Comparison of ENCODE assay signal across 8 mouse cellular contexts in the genomic region with DNA sequence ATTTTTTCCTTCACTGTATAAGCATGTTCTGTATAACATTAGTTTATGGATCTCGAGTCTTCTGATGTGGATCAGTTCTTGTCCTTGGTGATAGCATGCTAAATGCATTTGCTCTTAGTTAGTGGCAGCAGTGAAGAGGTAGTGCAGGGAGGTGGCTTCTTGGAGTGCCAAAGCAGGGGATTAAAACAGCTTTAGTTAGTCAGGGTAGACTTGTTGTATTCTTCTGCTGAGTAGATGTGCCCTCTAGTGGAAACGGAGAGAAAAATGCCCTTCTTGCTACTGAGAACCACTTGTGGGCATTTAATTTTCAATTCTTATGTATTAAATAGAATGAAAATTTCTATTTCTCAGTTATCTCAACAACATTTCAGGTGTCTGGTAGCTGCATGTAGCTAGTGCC. TPM values are rescaled to one million over a fixed set of nuclear protein-coding genes. Genes with fewer than 3 reads are reported as not detected.
DNase-seq lines count a peak whose midpoint lies in the region; ATAC-seq and TF ChIP-seq lines count a peak whose summit lies in the region.

No protein-coding gene starts in this region.

- H3K4me3 ChIP-seq in heart, postnatal 0 days (ENCODE audit: low read depth, low read length): no peak overlapping the region
- no peak overlapping the region for H3K4me3 ChIP-seq in lung, adult 2 months (replicated peaks; ENCODE audit: extremely low read depth, low read depth, low read length)

- H3K9ac ChIP-seq in heart, postnatal 0 days (replicated peaks; ENCODE audit: low read depth, low read length): no peak overlapping the region

- H3K4me1 ChIP-seq in heart, postnatal 0 days (ENCODE audit: control insufficient read depth, insufficient read depth): no peaks in the 10 kb centered on the region
- H3K4me1 ChIP-seq in lung, adult 2 months (ENCODE audit: control insufficient read depth, insufficient read depth, low read length): no peaks in the 10 kb centered on the region

- peak; percentile 56 for DNase-seq in heart, postnatal 0 days (ENCODE audit: low spot score)
- no peak for DNase-seq in heart, adult 11 months
- DNase-seq in lung, postnatal 10 days: peak; percentile 24
- no peak for DNase-seq in lung, adult 2 months
- DNase-seq in ZHBTc4 (ENCODE audit: low read depth, low spot score): peak; percentile 26
- no peak for DNase-seq in spleen, postnatal 4 days (ENCODE audit: low spot score in 2 of 2)
- DNase-seq in c-Kit-positive CD71-positive TER-119-positive erythroid progenitor cells, embryonic 14.5 days (ENCODE audit: low spot score): no peak

- no peak for TF ChIP-seq EP300 in heart, postnatal 0 days (IDR thresholded peaks at IDR 0.05; ENCODE audit: low read depth)

- H3K27me3 ChIP-seq in heart, postnatal 0 days (ENCODE audit: control insufficient read depth, insufficient read depth, low read length): no peaks in the 10 kb centered on the region

- TF ChIP-seq CTCF in heart, postnatal 0 days (IDR thresholded peaks at IDR 0.05; ENCODE audit: low read depth): peak; percentile 58
- no peak for TF ChIP-seq CTCF in lung, adult 2 months (IDR thresholded peaks at IDR 0.05; ENCODE audit: insufficient read depth, low read length)

- no peak overlapping the region for H3K27ac ChIP-seq in heart, postnatal 0 days (ENCODE audit: low read depth)

- no peaks in the 10 kb centered on the region for H3K9me3 ChIP-seq in heart, postnatal 0 days (replicated peaks; ENCODE audit: control insufficient read depth, low read length)

- no peak overlapping the region for H3K4me2 ChIP-seq in heart, postnatal 0 days (ENCODE audit: low read depth, low read length)

- 24% methylated on average over 2 of the region's 2 CpGs for WGBS in heart, postnatal 0 days
- 28% methylated on average over 2 of the region's 2 CpGs for WGBS in lung, adult 2 months

- no peak for ATAC-seq in heart, postnatal 0 days (ENCODE audit: insufficient read depth, low read depth)
- 0 out of 2 replicates have a peak, but pooled peaks have one; percentile 36 for ATAC-seq in neutrophil, adult 5-6 weeks (ENCODE audit: extremely low read depth, insufficient number of reproducible peaks, low FRiP score, poor library complexity, severe bottlenecking)

- no peak for TF ChIP-seq POLR2A in lung, adult 2 months (IDR thresholded peaks at IDR 0.05; ENCODE audit: borderline replicate concordance, extremely low read depth, low read depth, low read length)

- no peaks in the 10 kb centered on the region for H3K36me3 ChIP-seq in heart, postnatal 0 days (replicated peaks; ENCODE audit: control insufficient read depth, insufficient read depth, low read length)

RNA-seq across cellular contexts. Expression of a gene that starts 36.5 kb away (rescaled TPM):
- total RNA-seq in heart, postnatal 0 days (2014; rRNA removed; ENCODE audit: low replicate concordance): 6.0 TPM in 1 of 2 replicates, not detected in the other
- polyA plus RNA-seq in heart, postnatal 0 days (2015; fragmentation: Nextera tagmentation; extraction: Ambion mirVana): 3.0 TPM in 2 replicates
- polyA plus RNA-seq in lung, adult 2 months (2012; rRNA removed): 1.1 and 4.0 TPM in 2 replicates
- total RNA-seq in neutrophil, adult 5-6 weeks (2017): not detected in 2 replicates

RNA-seq across cellular contexts. Expression of a gene that starts 45.7 kb away (rescaled TPM):
- 0.58 and 1.3 TPM in 2 replicates for total RNA-seq in heart, postnatal 0 days (2014; rRNA removed; ENCODE audit: low replicate concordance)
- 0.65 and 1.7 TPM in 2 replicates for polyA plus RNA-seq in heart, postnatal 0 days (2015; fragmentation: Nextera tagmentation; extraction: Ambion mirVana)
- 1.0 and 1.9 TPM in 2 replicates for polyA plus RNA-seq in lung, adult 2 months (2012; rRNA removed)
- total RNA-seq in neutrophil, adult 5-6 weeks (2017): not detected in 2 replicates

Comparison
In these comparisons a context has a peak if more than half of its experiments do, and no peak if none do; other contexts are left out.
1. DNase-seq: peak in heart, postnatal 0 days (single experiment), lung, postnatal 10 days (single experiment) and ZHBTc4 (single experiment); none in heart, adult 11 months (single experiment), lung, adult 2 months (single experiment), spleen, postnatal 4 days (0 of 2) and c-Kit-positive CD71-positive TER-119-positive erythroid progenitor cells, embryonic 14.5 days (single experiment).